Mouse (Mus musculus) left cerebral cortex, postnatal 4 days (tissue): ENCODE measurements at regions not wholly inside any gene's neighbourhood (a gene's known extent, or its start where the extent isn't known, plus 50 kb on each side); places are given as distances from the start of the nearest gene placed in this dataset.

Experiments used
- DNase-seq: peaks from one replicate; pipeline ENCODE4 v3.0.0-alpha.2; 2022
- intact Hi-C: fragments of 180-260 bp; cut with DNase I; formaldehyde crosslinking; loops from one replicate; pipeline ENCODE4 v1.15.1; 2025

- intact Hi-C loops, result no loop called here
- DNase-seq, result peak; percentile 9
Measured at GRCm38 (mm10) chrX:61119499-61119898, 65.9 kb downstream of the Cdr1 start.

- peak; percentile 3 for DNase-seq
Measured at GRCm38 (mm10) chrX:61117368-61117767, 68.0 kb downstream of the Cdr1 start.

GRCm38 (mm10) chrX:61116010-61116447 lies 69.3 kb downstream of the Cdr1 start:
- intact Hi-C loops, result no loop called here

More at GRCm38 (mm10) chrX:61117368-61117767, 68.0 kb downstream of the Cdr1 start:
- intact Hi-C loops, result no loop called here

More at GRCm38 (mm10) chrX:61116010-61116447, 69.3 kb downstream of the Cdr1 start:
- peak; percentile 20 for DNase-seq
